Mouse (Mus musculus): Measurements from ENCODE around the gene Tbc1d24. TPM values are rescaled to one million over a fixed set of nuclear protein-coding genes. Genes with fewer than 3 reads are reported as not detected.
A peak's percentile ranks its signal among the peaks of the same experiment; 100 is the strongest.

The Tbc1d24 gene
- total RNA-seq, 2 experiments from 2014 or later: 70.4 to 74.8 TPM

GRCm38 (mm10) chr17:24212441-24213018, 7.2 kb upstream of the Tbc1d24 start:
- no peak for DNase-seq (ENCODE audit: extremely low spot score in 1 of 2, low spot score in 2 of 2)
- intact Hi-C loops (cut with DNase I): no loop called here

GRCm38 (mm10) chr17:24211631-24212440, 6.5 kb upstream of the Tbc1d24 start:
- peak; percentile 82 to 89 for DNase-seq (ENCODE audit: extremely low spot score in 1 of 2, low spot score in 2 of 2)
- intact Hi-C loops (cut with DNase I): no loop called here

DNA sequence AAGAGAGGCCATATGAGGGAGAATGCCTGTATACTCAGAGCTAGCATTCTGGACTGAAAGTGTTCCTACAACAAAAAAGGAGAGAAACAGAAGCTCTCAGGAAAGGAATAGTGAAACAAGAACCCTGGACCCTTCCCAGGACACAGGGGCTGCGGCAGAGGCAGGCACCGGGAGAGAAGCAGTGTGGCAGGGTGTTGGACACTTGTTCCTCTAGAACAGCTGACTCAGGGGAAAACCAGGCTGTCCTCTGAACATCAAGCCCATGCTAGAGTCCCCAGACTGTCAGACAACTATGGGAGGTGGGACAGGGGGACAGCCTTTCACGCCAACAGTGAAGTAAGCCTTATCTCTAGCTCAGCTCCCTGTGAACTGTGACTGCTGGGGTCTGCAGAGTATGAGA, 5.2 kb upstream of the Tbc1d24 start:
- intact Hi-C loops (cut with DNase I): no loop called here
- no peak for DNase-seq (ENCODE audit: extremely low spot score in 1 of 2, low spot score in 2 of 2)

GRCm38 (mm10) chr17:24209916-24210240, 4.5 kb upstream of the Tbc1d24 start:
- intact Hi-C loops (cut with DNase I): loop anchor here (5.0 kb wide), 1 partner anchor 38 kb away; no protein-coding TSS in a partner anchor
- no peak for DNase-seq (ENCODE audit: extremely low spot score in 1 of 2, low spot score in 2 of 2)

GRCm38 (mm10) chr17:24209043-24209915, 3.9 kb upstream of the Tbc1d24 start, which contains the start of gene Ntn3:
TSS of gene Ntn3 (minus strand) at chr17:24209531.
- DNase-seq (ENCODE audit: extremely low spot score in 1 of 2, low spot score in 2 of 2): peak; percentile 44 to 84
- intact Hi-C loops (cut with DNase I): loop anchor here (5.0 kb wide), 1 partner anchor 37 kb away; no protein-coding TSS in a partner anchor

DNA sequence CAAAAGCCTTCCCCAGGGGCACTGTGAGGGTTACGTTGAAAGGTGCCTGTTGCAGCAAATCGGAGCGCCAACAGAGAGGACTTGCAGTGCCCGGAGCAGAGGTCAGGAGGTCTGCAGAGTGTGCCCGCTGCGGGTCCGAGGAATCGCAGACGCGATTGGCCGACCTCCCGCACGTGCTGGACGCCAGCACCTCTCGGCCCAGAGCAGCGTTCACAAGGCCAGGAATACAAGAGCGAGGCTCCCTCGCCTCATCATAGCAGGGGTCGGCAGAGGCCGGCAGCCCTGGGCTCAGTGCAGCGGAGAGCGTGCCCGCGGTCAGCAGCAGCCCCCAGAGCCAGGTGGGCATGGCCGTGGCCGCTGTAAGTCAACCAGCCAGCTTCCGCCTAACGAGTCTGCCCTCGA, 3.3 kb upstream of the Tbc1d24 start:
- intact Hi-C loops (cut with DNase I): loop anchor here (5.0 kb wide), 1 partner anchor 36 kb away; no protein-coding TSS in a partner anchor
- DNase-seq (ENCODE audit: extremely low spot score in 1 of 2, low spot score in 2 of 2): peak in 1 of 2 experiments; percentile 66

DNA sequence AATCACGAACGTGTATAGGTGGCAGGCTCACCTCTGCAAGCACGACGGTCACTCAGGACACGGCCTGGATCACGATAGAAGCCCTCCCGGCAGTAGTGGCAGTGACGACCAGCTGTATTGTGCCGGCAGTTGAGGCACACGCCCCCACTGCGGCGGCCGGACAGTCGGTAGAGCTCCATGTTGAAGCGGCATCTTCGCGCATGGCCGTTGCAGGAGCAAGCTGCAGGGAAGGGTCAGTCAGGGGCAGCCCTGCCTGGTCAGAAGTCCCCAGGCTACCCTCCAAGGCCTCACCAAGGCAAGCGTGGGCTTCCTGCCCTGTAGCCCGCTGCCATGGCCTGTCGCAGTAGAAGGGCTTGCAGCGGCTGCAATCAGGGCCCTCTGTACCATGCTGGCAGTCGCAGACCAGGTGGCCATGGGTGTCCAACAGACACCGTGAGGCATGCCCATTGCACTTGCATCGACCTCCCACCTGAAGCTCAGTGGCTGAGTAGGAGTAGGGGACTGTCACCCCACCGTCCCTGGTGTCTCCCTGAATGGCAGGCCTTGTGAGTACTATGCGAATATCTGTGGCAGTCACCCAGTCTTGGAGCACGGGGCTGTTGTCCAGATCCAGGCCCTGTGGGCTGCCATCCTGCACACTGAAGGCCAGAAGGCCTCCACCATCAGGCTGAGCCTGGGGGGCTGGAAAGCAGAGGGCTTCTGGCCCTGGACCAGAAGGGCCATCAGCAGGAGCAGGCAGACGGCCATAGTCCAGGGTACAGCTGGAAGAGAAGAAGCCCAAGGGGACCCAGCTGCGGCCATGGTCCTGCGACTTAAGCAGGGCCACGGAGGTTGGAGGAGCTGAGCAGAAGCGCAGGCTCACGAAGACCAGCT, 2.6 kb upstream of the Tbc1d24 start:
- intact Hi-C loops (cut with DNase I): loop anchor here (5.0 kb wide), 1 partner anchor 36 kb away; no protein-coding TSS in a partner anchor
- no peak for DNase-seq (ENCODE audit: extremely low spot score in 1 of 2, low spot score in 2 of 2)

- intact Hi-C loops (cut with DNase I): loop anchor here (5.0 kb wide), 1 partner anchor 34 kb away; no protein-coding TSS in a partner anchor
- DNase-seq (ENCODE audit: extremely low spot score in 1 of 2, low spot score in 2 of 2): peak; percentile 77 to 87
These were observed 1.3 kb upstream of the Tbc1d24 start for GRCm38 (mm10) chr17:24206451-24207351.

GRCm38 (mm10) chr17:24205908-24206361, 573 bp upstream of the Tbc1d24 start:
- intact Hi-C loops (cut with DNase I): loop anchor here (5.0 kb wide), 1 partner anchor 34 kb away; no protein-coding TSS in a partner anchor
- DNase-seq (ENCODE audit: extremely low spot score in 1 of 2, low spot score in 2 of 2): peak in 1 of 2 experiments; percentile 71

- DNase-seq (ENCODE audit: extremely low spot score in 1 of 2, low spot score in 2 of 2): no peak
- intact Hi-C loops (cut with DNase I): loop anchor here (5.0 kb wide), 1 partner anchor 33 kb away; no protein-coding TSS in a partner anchor
These were observed 516 bp downstream of the Tbc1d24 start for GRCm38 (mm10) chr17:24204846-24205245.

GRCm38 (mm10) chr17:24203611-24204534, 1.5 kb downstream of the Tbc1d24 start:
- intact Hi-C loops (cut with DNase I): no loop called here
- DNase-seq (ENCODE audit: extremely low spot score in 1 of 2, low spot score in 2 of 2): no peak

DNA sequence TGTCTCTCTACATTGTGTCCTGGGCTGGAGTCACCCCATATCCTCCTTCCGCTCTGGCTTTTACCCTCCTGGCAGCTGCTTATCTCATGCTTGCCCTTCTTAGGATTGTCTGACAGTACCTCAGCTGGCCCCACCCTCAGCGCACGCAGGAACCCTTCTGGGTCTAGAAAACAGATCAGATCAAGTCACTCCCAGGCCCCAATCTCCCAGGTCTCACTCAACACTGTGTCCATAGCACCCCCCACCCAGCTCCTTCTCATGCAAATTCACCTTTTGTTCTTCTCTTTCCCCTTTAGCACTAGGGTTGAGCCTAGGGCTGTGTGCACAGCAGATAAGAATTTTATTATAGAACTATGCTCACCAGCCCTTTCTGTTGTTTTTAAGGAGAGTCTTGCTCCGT, 2.3 kb downstream of the Tbc1d24 start:
- intact Hi-C loops (cut with DNase I): no loop called here
- no peak for DNase-seq (ENCODE audit: extremely low spot score in 1 of 2, low spot score in 2 of 2)

DNA sequence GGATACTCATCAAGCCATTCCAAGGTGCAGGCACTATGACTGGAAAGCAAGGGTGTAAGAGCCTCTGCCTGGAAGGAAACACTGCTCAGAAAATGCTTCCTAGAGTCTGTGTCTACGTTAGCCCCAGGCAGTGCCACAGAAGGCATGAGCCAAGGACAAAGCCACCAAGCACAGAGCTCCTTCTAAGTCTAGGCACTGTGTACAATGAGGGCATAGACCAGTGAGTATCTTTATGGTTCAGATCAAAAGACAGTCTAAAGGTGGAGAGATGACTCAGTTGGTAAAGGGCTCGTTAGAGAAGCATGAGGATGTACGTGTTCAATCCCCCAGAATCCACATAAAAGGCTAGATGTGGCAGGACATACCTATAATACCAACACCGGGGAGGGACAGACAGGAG, 4.3 kb downstream of the Tbc1d24 start:
- DNase-seq (ENCODE audit: extremely low spot score in 1 of 2, low spot score in 2 of 2): no peak
- intact Hi-C loops (cut with DNase I): no loop called here

GRCm38 (mm10) chr17:24199741-24200140, 5.6 kb downstream of the Tbc1d24 start:
- intact Hi-C loops (cut with DNase I): no loop called here
- DNase-seq (ENCODE audit: extremely low spot score in 1 of 2, low spot score in 2 of 2): peak in 1 of 2 experiments; percentile 41

GRCm38 (mm10) chr17:24199252-24199651, 6.1 kb downstream of the Tbc1d24 start:
- intact Hi-C loops (cut with DNase I): no loop called here
- peak; percentile 48 to 51 for DNase-seq (ENCODE audit: extremely low spot score in 1 of 2, low spot score in 2 of 2)

Data from left cerebral cortex, postnatal 10 days (tissue).